Mouse (Mus musculus) embryonic fibroblast, embryonic 13.5 days (primary cell): ENCODE data around the gene Klhdc7b. TPM values are rescaled to one million over a fixed set of nuclear protein-coding genes. Genes with fewer than 3 reads are reported as not detected.

ENCODE experiments used
- H3K27ac ChIP-seq: 2 replicates; pipeline ENCODE4 v1.5.1; 2012; ENCODE audit warnings: low read length, control low read depth, inconsistent platforms; ENCODE audit not compliant: insufficient read depth
- H3K4me1 ChIP-seq: 2 replicates; pipeline ENCODE4 v1.6.1; 2011; ENCODE audit warnings: low read length; ENCODE audit not compliant: control insufficient read depth, insufficient read depth
- H3K4me3 ChIP-seq: 2 replicates; pipeline ENCODE4 v1.5.1; 2011; ENCODE audit warnings: mild to moderate bottlenecking, control low read depth, low read length; ENCODE audit not compliant: insufficient read depth
- CTCF ChIP-seq: IDR thresholded peaks from 2 replicates; pipeline ENCODE4 v1.5.1; 2011; ENCODE audit warnings: mild to moderate bottlenecking, control low read depth, low read length, moderate library complexity, borderline replicate concordance; ENCODE audit not compliant: insufficient read depth
- POLR2A ChIP-seq: IDR thresholded peaks from 2 replicates; pipeline ENCODE4 v1.6.1; 2011; ENCODE audit warnings: low read depth, mild to moderate bottlenecking, control low read depth, low read length, moderate library complexity
- polyA plus RNA-seq: library from polyadenylated mRNA; stranded (reverse); fragments of >200 nt; gene quantifications from 2 replicates; pipeline ENCODE4 v1.2.4, GENCODE M21; 2011; ENCODE audit warnings: low read depth; ENCODE audit not compliant: missing spikeins, insufficient read length

Gene Klhdc7b
- polyA plus RNA-seq: not detected in 2 replicates

DNA sequence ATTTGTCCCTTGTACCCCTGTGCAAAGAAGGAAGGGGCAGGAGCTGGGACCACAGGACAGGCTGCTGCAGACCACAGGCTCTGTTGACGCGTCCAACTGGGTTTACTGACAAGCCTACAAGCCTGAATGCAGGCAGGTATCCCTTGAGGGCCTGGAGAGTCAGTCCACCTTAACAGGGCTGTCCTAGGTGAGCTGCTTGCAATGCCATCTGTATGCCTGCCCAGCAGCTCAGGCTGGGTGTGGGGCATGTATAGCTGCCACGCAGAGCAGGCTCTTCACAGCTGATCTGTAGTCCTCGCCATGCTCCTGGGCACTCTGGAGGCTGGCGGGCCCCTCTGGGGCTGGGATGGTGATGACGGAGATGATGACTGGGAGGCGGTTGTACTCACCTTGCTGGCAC is at the start of gene Klhdc7b:
Gene Klhdc7b (plus strand): TSS at position 301 of the 400 bp plus-strand sequence.
- no peaks in the 10 kb centered on the region for H3K4me1 ChIP-seq
- no peak within 1 kb of the TSS for H3K4me3 ChIP-seq
- TF ChIP-seq POLR2A: no peak
- no peak for TF ChIP-seq CTCF
- H3K27ac ChIP-seq: no peak within 1 kb of the TSS

GRCm38 (mm10) chr15:89336422-89336821 is 48.3 kb upstream of the Klhdc7b start:
- no peak overlapping the region for H3K4me3 ChIP-seq
- TF ChIP-seq POLR2A: no peak
- TF ChIP-seq CTCF: no peak
- H3K27ac ChIP-seq: no peak overlapping the region
- H3K4me1 ChIP-seq: no peaks in the 10 kb centered on the region

GRCm38 (mm10) chr15:89339696-89340095 is 45.0 kb upstream of the Klhdc7b start:
- no peak overlapping the region for H3K4me3 ChIP-seq
- TF ChIP-seq POLR2A: no peak
- TF ChIP-seq CTCF: no peak
- no peaks in the 10 kb centered on the region for H3K4me1 ChIP-seq
- no peak overlapping the region for H3K27ac ChIP-seq

DNA sequence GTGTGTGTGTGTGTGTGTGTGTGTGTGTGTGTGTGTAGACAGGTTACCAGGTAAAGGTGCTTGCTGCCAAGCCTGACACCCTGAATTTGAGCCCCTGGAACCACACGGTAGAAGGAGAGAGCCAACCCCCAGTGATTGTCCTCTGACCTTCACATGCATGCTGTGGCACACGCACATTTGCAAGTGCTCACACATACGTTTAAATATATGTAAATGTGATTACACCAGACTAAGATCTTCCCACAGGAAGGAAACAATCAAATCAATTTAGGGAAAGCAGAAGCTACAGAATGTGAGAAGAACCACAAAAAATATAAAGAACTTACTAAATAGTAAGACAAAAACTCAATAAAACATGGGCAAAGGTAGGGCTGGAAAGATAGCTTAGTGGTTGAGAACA is 44.6 kb upstream of the Klhdc7b start:
- Histone ChIP-seq H3K4me1 (no peaks in the 10 kb centered on the region), H3K27ac (no peak overlapping the region), H3K4me3 (no peak overlapping the region)
- no peak for TF ChIP-seq POLR2A
- no peak for TF ChIP-seq CTCF

GRCm38 (mm10) chr15:89341678-89342077 is 43.0 kb upstream of the Klhdc7b start:
- H3K4me1 ChIP-seq: no peaks in the 10 kb centered on the region
- no peak overlapping the region for H3K4me3 ChIP-seq
- TF ChIP-seq CTCF (no peak), POLR2A (no peak)
- H3K27ac ChIP-seq: no peak overlapping the region

DNA sequence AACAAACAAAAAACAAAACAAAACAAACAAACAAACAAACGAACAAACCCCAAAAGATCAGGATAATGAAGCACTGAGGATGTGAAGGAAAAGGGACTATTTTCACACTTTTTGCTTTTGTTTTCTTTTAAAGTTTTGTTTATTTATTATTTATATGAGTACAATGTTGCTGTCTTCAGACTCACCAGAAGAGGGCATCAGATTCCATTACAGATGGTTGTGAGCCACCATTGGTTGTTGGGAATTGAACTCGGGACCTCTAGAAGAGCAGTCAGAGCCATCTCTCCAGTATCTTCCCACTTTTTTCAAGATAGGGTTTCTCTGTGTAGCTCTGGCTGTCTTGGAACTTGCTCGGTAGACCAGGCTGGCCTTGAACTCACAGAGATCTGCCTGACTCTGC is 41.4 kb upstream of the Klhdc7b start:
- H3K4me3 ChIP-seq: no peak overlapping the region
- no peaks in the 10 kb centered on the region for H3K4me1 ChIP-seq
- TF ChIP-seq CTCF (no peak), POLR2A (no peak)
- H3K27ac ChIP-seq: no peak overlapping the region

- Histone ChIP-seq H3K4me3 (no peak overlapping the region), H3K27ac (no peak overlapping the region)
- TF ChIP-seq POLR2A: no peak
- no peak for TF ChIP-seq CTCF
Observed at GRCm38 (mm10) chr15:89350447-89350846, 34.3 kb upstream of the Klhdc7b start.

DNA sequence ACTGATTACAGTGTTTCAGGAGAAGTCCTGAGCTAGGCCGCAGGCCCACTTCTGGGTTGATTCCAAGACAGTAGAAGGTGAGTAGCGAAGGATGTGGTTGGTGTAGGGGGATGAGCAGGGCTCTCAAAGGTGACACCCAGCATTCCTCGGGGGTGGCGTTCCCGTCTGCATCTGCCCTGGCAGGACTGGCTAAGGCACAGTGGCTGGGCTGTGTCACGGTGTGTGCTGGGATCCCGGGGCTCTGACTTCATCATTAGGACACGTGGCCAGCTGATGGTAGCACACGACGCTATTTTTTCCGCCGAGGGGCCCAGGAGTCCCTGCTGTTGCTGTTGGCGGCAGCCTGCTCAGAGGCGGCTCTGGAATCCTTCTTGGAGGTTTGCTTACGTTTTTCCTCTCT is 33.4 kb upstream of the Klhdc7b start:
- H3K27ac ChIP-seq: no peak overlapping the region
- no peak overlapping the region for H3K4me3 ChIP-seq
- TF ChIP-seq POLR2A (no peak), CTCF (no peak)
- H3K4me1 ChIP-seq: no peaks in the 10 kb centered on the region

More at GRCm38 (mm10) chr15:89350447-89350846, 34.3 kb upstream of the Klhdc7b start:
- H3K4me1 ChIP-seq: no peaks in the 10 kb centered on the region

DNA sequence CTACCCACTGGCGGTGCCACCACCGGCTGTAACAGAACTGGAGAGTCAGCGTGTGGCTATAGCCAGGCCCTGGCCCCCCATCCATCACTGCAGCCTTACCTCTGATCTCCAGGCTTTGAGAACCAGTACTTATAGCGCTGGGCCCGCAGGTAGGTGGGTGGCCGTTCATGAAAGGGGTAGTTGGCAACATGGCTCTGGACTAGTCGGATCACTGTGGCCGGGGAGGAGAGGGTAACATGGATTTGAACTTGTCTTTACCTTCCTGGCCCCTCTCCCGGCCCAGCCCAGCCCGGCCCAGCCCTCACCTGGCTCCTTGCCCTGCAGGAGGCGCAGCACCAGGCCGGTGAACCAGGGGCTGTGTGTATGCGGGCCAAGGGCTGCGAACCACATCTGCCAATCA is 32.7 kb upstream of the Klhdc7b start:
- Histone ChIP-seq H3K27ac (no peak overlapping the region), H3K4me1 (no peaks in the 10 kb centered on the region), H3K4me3 (no peak overlapping the region)
- no peak for TF ChIP-seq CTCF
- TF ChIP-seq POLR2A: no peak

DNA sequence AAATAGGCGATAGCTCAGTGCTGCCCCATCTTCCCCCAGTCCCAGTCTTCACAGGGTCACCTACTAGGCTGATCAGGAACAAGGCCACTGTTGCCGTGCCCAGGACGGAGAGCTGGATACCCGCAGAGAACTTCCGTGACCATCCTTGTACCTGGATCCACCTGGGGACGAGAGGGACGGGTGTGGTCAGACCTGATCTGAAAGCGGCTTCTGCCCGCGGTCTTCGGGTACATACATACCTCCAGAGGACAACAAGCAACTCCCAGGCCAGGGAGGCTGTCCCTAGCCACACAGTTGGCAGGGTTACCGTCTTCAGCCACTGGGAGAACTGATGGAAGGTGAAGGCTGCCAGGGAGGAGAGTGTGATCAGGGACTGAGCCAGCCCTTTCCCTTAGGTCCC is 31.9 kb upstream of the Klhdc7b start:
- no peak overlapping the region for H3K4me3 ChIP-seq
- TF ChIP-seq POLR2A (no peak), CTCF (no peak)
- no peak overlapping the region for H3K27ac ChIP-seq
- no peaks in the 10 kb centered on the region for H3K4me1 ChIP-seq

DNA sequence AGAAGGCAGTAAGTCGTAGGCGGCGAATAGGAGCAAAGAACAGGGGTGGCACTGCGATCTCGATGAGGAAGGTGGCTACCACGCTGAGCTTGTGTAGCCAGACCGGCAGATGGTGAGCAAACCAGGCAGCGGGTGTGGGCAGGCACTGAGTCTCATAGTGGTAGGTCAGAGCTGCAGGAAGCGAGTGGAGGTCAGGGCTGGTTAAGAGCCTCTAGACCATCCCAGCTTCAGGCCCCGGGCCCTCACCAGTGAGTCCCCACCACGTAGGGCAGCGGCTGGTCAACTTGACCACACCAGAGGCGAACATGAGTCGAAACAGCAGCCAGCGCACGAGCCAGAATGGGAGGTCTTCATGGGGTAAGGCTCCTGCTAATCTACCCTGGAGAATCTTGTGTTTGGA is 30.9 kb upstream of the Klhdc7b start:
- H3K4me1 ChIP-seq: no peaks in the 10 kb centered on the region
- no peak overlapping the region for H3K27ac ChIP-seq
- TF ChIP-seq POLR2A: no peak
- TF ChIP-seq CTCF: no peak
- H3K4me3 ChIP-seq: no peak overlapping the region
